Mouse (Mus musculus): ENCODE data around the gene Cldn18.

GRCm38 (mm10) chr9:99748279-99748678, 31.2 kb upstream of the Cldn18 start:
- TF ChIP-seq CTCF (IDR thresholded peaks at IDR 0.05; ENCODE audit: low read depth, low read length) (no peak), POLR2AphosphoS5 (IDR thresholded peaks at IDR 0.05; ENCODE audit: insufficient replicate concordance, low read depth, low read length) (no peak), GATA2 (IDR thresholded peaks at IDR 0.05; ENCODE audit: borderline replicate concordance, low read depth, low read length) (no peak), GATA1 (IDR thresholded peaks at IDR 0.05; ENCODE audit: borderline replicate concordance, low read length) (no peak)
